Mouse (Mus musculus) spleen, adult 2 months (tissue): ENCODE data around the gene Heatr6. TPM values are rescaled to one million over a fixed set of nuclear protein-coding genes. Genes with fewer than 3 reads are reported as not detected.

Experiments used
- DNase-seq, 2 experiments: peaks; one replicate each; pipeline versions ENCODE4 v3.0.0 to v3.0.0-alpha.2; 2012 to 2021; ENCODE audit warnings: low spot score in 2 of 2, low read depth in 1 of 2
- H3K27ac ChIP-seq: fragments of 200-500 bp; 2 replicates; pipeline ENCODE4 v1.5.1; 2012; ENCODE audit warnings: low read length, inconsistent platforms; ENCODE audit not compliant: insufficient read depth
- H3K27me3 ChIP-seq: fragments of 200-500 bp; 2 replicates; pipeline ENCODE4 v1.6.1; 2012; ENCODE audit warnings: mild to moderate bottlenecking, moderate library complexity, low read length, inconsistent platforms; ENCODE audit not compliant: control insufficient read depth, insufficient read depth
- H3K36me3 ChIP-seq: fragments of 200-500 bp; 2 replicates; pipeline ENCODE4 v1.6.1; 2012; ENCODE audit warnings: mild to moderate bottlenecking, low read length, inconsistent platforms; ENCODE audit not compliant: control insufficient read depth, insufficient read depth
- H3K4me1 ChIP-seq: fragments of 200-500 bp; 2 replicates; pipeline ENCODE4 v1.6.1; 2011; ENCODE audit warnings: inconsistent platforms; ENCODE audit not compliant: control insufficient read depth, insufficient read depth, insufficient read length
- H3K4me3 ChIP-seq: fragments of 200-500 bp; 2 replicates; pipeline ENCODE4 v1.5.1; 2011; ENCODE audit warnings: mild to moderate bottlenecking, inconsistent platforms; ENCODE audit not compliant: insufficient read depth, insufficient read length; ENCODE audit errors: extremely low read depth
- CTCF ChIP-seq: fragments of 200-500 bp; IDR thresholded peaks from 2 replicates; pipeline ENCODE4 v1.5.1; 2011; ENCODE audit warnings: mild to moderate bottlenecking, inconsistent platforms; ENCODE audit not compliant: insufficient read depth, insufficient read length, insufficient replicate concordance; ENCODE audit errors: extremely low read depth
- POLR2A ChIP-seq: fragments of 200-500 bp; IDR thresholded peaks from 2 replicates; pipeline ENCODE4 v1.6.1; 2011; ENCODE audit warnings: low read depth, low read length, inconsistent platforms
- WGBS: fragments of 180-500 bp; shearing (Covaris S2); methylation state at CpG from one replicate; pipeline ENCODE4 v1.1.7; 2018; 5-methylcytosine and 5-hydroxymethylcytosine counted together
- polyA plus RNA-seq: library from polyadenylated mRNA; depleted of rRNA; stranded (reverse); fragments of >200 nt; gene quantifications from 2 replicates; pipeline ENCODE4 v1.2.3, GENCODE M21; 2012

The Heatr6 gene
- polyA plus RNA-seq, 1 experiment, result 18.2 TPM

DNA sequence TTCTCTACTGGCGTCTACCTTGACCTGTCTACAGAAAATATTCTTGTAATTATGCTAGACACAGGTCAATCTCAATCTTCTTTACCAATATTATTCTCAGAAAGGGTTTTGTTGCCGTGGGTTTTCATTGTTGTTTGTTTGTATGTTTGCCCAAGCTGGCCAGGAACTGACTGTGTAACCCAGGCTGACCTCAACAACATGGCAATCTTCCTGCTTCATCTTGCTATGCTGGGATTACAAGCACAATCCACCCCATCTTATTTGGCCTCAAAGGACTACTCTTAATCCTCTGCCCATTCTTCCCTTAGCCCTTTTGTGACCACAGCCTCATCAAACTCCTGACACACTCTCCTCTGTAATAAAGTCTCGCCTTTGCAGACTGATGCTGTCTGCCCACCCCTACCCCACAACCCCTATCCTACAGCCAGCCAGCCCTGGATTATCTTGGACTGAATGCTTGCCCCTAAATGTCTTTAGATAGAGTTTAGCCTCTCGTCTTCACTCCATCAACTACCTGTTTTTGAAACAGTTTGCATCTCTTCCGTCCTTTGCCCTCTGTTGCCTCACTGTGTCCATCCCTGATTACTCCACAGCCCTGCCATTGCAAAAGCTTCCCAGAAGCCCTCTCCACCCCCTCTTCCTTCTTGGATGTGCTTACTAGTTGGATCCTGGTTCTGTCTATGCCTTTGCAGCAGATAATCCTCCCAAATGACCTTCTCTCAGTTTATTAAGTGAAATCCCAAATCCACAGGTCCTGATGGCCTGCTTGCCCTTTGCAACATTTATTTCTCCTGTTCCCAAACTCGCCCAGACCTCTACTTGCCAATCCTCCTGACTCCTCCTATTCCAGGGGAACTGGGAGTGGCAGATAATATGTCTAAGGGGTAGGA is 5.9 kb upstream of the Heatr6 start:
- DNase-seq, result no peak
- H3K4me3 ChIP-seq, result no peak overlapping the region
- no peaks in the 10 kb centered on the region for H3K27me3 ChIP-seq
- peaks cover 31% of the 10 kb centered on the region for H3K4me1 ChIP-seq
- no peak for TF ChIP-seq CTCF
- WGBS, result 75% methylated on average over 6 of the region's 6 CpGs
- no peak overlapping the region for H3K27ac ChIP-seq
- no peaks in the 10 kb centered on the region for H3K36me3 ChIP-seq

DNA sequence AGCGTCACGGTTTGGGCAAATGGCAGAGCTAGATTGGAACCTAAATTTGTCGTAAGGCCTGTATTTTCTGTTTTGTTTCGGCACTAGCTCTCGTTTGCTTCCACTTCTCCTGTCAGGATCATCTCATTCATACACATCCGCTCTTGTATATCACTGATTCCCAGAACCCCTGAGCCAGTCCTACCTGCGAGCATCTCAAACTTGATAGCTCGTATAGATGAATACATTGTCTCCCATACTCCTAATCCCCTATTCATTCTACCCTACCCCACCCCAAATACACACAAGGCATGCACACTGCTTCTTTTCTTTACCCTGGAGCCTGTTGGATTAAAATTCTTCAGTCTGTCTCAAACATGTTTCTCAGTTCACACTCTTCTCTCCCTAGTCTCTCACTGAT is 731 bp downstream of the Heatr6 start:
- DNase-seq, result no peak
- Histone ChIP-seq H3K4me1 (no peaks in the 10 kb centered on the region), H3K27me3 (no peaks in the 10 kb centered on the region), H3K4me3 (peak overlapping the region; percentile 93), H3K27ac (peak overlapping the region; percentile 73; the same call in 1 of the 2 replicates), H3K36me3 (peaks cover 22% of the 10 kb centered on the region)
- WGBS, result 14% methylated on average over 8 of the region's 8 CpGs
- TF ChIP-seq POLR2A (no peak), CTCF (no peak)

DNA sequence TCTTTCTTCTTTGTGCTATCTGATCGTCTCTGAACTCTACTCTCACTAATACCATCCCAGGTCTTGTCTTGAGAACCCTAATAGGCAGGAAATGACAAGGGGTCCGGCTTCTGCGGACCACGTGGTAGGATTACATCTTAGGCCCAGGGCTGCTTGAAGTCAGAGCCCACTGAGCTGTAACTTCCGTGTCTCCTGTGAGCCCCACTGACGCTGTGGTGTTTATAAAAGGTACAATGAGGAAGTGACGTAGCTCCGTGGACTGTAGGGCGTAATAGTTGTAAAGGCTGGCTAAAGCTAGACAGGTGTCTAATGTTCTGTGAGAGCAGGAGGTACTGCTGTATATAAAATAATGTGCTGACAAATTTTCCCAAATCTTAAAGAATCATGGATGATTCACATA is 13.8 kb downstream of the Heatr6 start:
- peak in 1 of 2 experiments; percentile 57 for DNase-seq
- H3K4me1 ChIP-seq, result no peaks in the 10 kb centered on the region
- no peak overlapping the region for H3K4me3 ChIP-seq
- H3K36me3 ChIP-seq, result peaks cover 50% of the 10 kb centered on the region
- WGBS, result 70% methylated on average over 9 of the region's 9 CpGs
- no peaks in the 10 kb centered on the region for H3K27me3 ChIP-seq
- no peak for TF ChIP-seq POLR2A
- no peak for TF ChIP-seq CTCF
- no peak overlapping the region for H3K27ac ChIP-seq

DNA sequence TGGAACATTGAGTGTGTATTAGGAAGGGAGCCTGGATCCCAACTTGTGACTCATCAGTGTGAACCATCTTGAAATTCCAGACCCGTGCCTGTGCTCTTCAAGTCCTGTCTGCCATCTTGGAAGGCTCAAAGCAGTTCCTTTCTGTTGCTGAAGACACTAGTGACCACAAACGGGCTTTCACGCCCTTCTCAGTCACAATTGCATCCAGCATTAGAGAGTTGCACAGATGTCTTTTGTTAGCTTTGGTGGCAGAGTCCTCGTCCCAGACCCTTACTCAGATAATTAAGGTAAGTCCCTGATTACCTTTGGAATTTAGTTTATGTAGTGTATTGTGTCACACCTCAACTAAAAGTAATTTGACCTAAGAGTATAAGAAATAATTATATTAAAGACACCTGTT is 15.5 kb downstream of the Heatr6 start:
- Histone ChIP-seq H3K4me3 (no peak overlapping the region), H3K4me1 (no peaks in the 10 kb centered on the region), H3K27me3 (no peaks in the 10 kb centered on the region), H3K27ac (no peak overlapping the region), H3K36me3 (peaks cover 54% of the 10 kb centered on the region)
- WGBS, result 92% methylated on average over 4 of the region's 4 CpGs
- TF ChIP-seq POLR2A (no peak), CTCF (no peak)
- no peak for DNase-seq

DNA sequence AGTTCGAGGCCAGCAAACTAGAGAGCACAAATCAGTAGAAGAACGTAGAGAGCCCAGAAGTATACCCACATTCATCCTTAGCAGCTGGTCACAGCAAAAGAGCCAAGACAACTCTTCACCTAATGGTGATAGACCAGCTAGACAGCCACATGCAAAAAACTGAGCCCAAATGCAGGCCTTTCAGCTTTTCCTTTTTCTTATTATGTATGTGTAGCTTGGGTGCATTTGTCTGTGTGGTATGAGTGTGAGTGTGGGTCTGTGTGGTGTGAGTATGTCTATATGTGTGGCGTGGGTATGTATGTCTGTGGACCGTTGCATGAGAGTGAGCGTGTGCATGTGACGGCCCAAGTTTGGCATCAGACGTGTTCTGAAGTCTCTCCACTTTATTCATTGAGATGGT is 17.5 kb downstream of the Heatr6 start:
- peaks cover 56% of the 10 kb centered on the region for H3K36me3 ChIP-seq
- no peak for DNase-seq
- H3K4me3 ChIP-seq, result no peak overlapping the region
- TF ChIP-seq POLR2A, result no peak
- no peak for TF ChIP-seq CTCF
- no peak overlapping the region for H3K27ac ChIP-seq
- no peaks in the 10 kb centered on the region for H3K27me3 ChIP-seq
- WGBS, result 94% methylated on average over 7 of the region's 7 CpGs
- no peaks in the 10 kb centered on the region for H3K4me1 ChIP-seq

DNA sequence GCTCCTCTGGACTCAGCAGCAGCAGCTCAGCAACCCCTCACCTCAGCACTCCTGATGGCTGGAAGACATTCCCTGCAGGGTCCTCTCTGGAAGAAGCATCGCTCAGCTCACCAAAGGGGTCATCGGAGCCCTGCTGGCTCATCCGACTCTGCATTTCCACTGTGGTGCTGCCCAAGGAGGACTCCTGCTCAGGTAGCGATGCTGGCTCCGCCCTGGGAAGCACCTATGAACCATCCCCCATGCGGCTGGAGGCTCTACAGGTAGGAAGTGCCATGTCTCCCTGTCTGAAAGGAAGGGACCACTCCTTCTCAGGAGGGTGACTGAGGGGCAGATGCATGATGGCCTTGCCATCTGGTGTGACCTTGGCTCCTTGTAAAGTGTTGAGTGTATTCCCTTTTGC is 18.8 kb downstream of the Heatr6 start:
- peaks cover 53% of the 10 kb centered on the region for H3K36me3 ChIP-seq
- H3K27ac ChIP-seq, result no peak overlapping the region
- no peak for DNase-seq
- H3K27me3 ChIP-seq, result no peaks in the 10 kb centered on the region
- no peak for TF ChIP-seq POLR2A
- no peak for TF ChIP-seq CTCF
- 93% methylated on average over 6 of the region's 6 CpGs for WGBS
- no peak overlapping the region for H3K4me3 ChIP-seq
- H3K4me1 ChIP-seq, result no peaks in the 10 kb centered on the region

DNA sequence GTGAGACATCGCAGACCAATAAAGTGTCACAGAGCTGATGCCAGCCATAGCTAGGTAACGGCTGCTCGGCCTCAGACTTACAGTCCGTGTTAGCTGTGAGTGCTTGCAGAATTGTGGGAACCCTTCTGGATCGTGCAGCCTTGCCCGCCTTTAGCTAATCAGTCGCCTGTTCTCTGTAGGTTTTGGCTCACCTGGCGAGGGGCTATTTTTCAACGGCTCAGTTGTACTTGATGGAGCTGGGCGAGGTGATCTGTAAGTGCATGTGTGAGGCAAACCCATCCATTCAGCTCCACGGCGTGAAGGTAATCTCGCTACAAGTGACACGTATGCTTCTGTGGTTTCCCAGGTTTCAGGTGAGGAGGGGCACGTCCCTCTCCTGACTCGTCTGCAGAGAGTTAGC is 20.2 kb downstream of the Heatr6 start:
- no peaks in the 10 kb centered on the region for H3K4me1 ChIP-seq

More for the DNA sequence above, 20.2 kb downstream of the Heatr6 start:
- Histone ChIP-seq H3K27ac (no peak overlapping the region), H3K4me3 (no peak overlapping the region), H3K36me3 (peaks cover 51% of the 10 kb centered on the region), H3K27me3 (no peaks in the 10 kb centered on the region)
- WGBS, result 94% methylated on average over 16 of the region's 16 CpGs
- TF ChIP-seq CTCF, result no peak
- no peak for TF ChIP-seq POLR2A
- no peak for DNase-seq
